Mouse (Mus musculus) embryonic facial prominence, embryonic 13.5 days (tissue): ENCODE data around the gene Tmprss11a. TPM values are rescaled to one million over a fixed set of nuclear protein-coding genes. Genes with fewer than 3 reads are reported as not detected.

ENCODE experiments used
- ATAC-seq: fragments of 200-750 bp; cut with Nextera tagmentation; 2 replicates; pipeline ENCODE4 v1.8.0; 2017; ENCODE audit warnings: low read depth; ENCODE audit not compliant: insufficient number of reproducible peaks, insufficient read depth, low FRiP score, low TSS enrichment
- H3K27ac ChIP-seq: fragments of 300-500 bp; sonication (generic); 2 replicates; pipeline ENCODE4 v1.5.1; 2015; ENCODE audit warnings: moderate library complexity, mild to moderate bottlenecking, inconsistent platforms
- H3K27me3 ChIP-seq: fragments of 300-500 bp; sonication (generic); 2 replicates; pipeline ENCODE4 v1.6.1; 2015; ENCODE audit warnings: mild to moderate bottlenecking, inconsistent platforms
- H3K36me3 ChIP-seq: fragments of 300-500 bp; sonication (generic); 2 replicates; pipeline ENCODE4 v1.6.1; 2015; ENCODE audit warnings: mild to moderate bottlenecking, inconsistent platforms
- H3K4me1 ChIP-seq: fragments of 300-500 bp; sonication (generic); 2 replicates; pipeline ENCODE4 v1.6.1; 2015; ENCODE audit warnings: inconsistent platforms
- H3K4me2 ChIP-seq: fragments of 300-500 bp; sonication (generic); 2 replicates; pipeline ENCODE4 v1.6.1; 2015; ENCODE audit warnings: moderate library complexity, mild to moderate bottlenecking, inconsistent platforms
- H3K4me3 ChIP-seq: fragments of 300-500 bp; sonication (generic); 2 replicates; pipeline ENCODE4 v1.5.1; 2015; ENCODE audit warnings: mild to moderate bottlenecking, inconsistent platforms
- H3K9ac ChIP-seq: fragments of 300-500 bp; sonication (generic); 2 replicates; pipeline ENCODE4 v1.6.1; 2015; ENCODE audit warnings: mild to moderate bottlenecking, inconsistent platforms
- H3K9me3 ChIP-seq: fragments of 300-500 bp; sonication (generic); 2 replicates; pipeline ENCODE4 v1.6.1; 2016; ENCODE audit warnings: inconsistent platforms
- WGBS: fragments of 180-500 bp; shearing (Covaris S2); methylation state at CpG from one replicate; pipeline ENCODE4 v1.1.7; 2015; ENCODE audit warnings: mixed read lengths; 5-methylcytosine and 5-hydroxymethylcytosine counted together
- polyA plus RNA-seq: library from polyadenylated mRNA; unstranded; fragments of >200 nt; fragmentation: Nextera tagmentation; extraction: Ambion mirVana; gene quantifications from 2 replicates; pipeline ENCODE4 v1.2.1, GENCODE M21; 2015

Gene Tmprss11a
- polyA plus RNA-seq, 1 experiment from 2014 or later: 0.69 TPM

DNA sequence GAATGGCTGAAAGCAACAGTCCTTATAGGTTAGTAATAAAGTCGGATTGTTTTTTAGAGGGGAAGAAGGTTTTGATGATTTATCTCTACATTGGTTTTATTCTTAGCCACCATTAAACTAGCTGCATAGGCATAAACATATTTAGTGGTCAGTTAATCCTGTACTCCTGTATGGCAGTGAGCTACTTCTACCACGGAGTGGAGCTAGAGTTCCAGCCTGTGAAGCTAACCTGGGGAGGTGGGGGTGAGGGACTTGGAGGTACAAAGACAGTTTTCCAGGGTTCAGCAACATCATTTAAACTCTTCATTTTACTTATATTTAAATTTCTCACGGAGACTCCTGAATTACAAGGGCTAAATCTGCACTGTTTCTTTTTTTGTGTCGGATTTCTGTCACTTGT, 49.3 kb downstream of the Tmprss11a start:
- WGBS: 20% methylated on average over 4 of the region's 4 CpGs
- no peak for ATAC-seq

DNA sequence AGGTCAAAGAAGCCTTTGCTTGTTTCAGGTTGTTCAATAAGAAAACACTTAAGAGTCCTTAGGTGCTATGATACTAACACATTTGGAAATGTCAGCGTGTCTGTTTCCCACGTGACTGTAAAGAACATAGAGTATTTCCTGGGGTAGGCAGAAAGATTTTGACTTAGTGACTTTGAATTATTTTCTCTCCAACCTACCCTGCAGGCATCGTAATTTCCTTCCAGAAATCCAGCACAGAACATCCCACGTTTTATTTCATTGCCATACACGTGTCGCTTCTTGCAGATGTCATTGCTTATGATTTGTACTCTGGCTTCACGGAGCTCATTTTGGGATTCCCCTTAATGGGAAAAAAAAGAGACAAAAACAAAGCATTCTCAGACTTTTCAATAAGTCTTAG, 54.5 kb downstream of the Tmprss11a start:
- Histone ChIP-seq H3K9ac (no peak overlapping the region), H3K27me3 (no peaks in the 10 kb centered on the region), H3K4me3 (no peak overlapping the region), H3K9me3 (no peaks in the 10 kb centered on the region), H3K4me2 (no peak overlapping the region), H3K27ac (no peak overlapping the region), H3K36me3 (no peaks in the 10 kb centered on the region), H3K4me1 (no peaks in the 10 kb centered on the region)
- no peak for ATAC-seq
- 68% methylated on average over 7 of the region's 7 CpGs for WGBS

More for the DNA sequence above, 49.3 kb downstream of the Tmprss11a start:
- no peak overlapping the region for H3K9ac ChIP-seq
- no peak overlapping the region for H3K27ac ChIP-seq
- H3K4me2 ChIP-seq: no peak overlapping the region
- H3K4me3 ChIP-seq: no peak overlapping the region
- no peaks in the 10 kb centered on the region for H3K36me3 ChIP-seq
- H3K9me3 ChIP-seq: no peaks in the 10 kb centered on the region
- H3K27me3 ChIP-seq: no peaks in the 10 kb centered on the region
- H3K4me1 ChIP-seq: peaks cover 12% of the 10 kb centered on the region

DNA sequence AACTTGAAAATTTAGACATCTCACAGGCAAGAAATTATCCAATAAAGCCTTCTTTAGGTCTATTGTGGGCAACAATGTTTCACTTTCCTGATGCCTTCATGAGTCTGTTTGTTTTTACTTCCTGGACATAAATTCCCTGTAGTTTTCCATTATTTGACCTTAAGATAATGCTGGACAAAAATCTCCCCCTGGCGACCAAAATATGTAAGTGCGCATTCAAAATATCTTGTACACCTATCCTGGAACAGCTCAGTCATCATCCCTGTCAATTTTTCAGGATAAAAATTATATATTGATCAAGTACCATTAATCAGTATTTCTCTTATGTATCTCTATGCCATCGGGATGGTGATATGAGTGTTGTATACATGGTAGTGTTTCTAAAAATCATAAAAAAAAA, 58.0 kb downstream of the Tmprss11a start:
- no peak overlapping the region for H3K27ac ChIP-seq
- no peak overlapping the region for H3K9ac ChIP-seq
- H3K4me3 ChIP-seq: no peak overlapping the region
- no peak for ATAC-seq
- no peaks in the 10 kb centered on the region for H3K4me1 ChIP-seq
- 28% methylated on average over 3 of the region's 3 CpGs for WGBS
- no peaks in the 10 kb centered on the region for H3K27me3 ChIP-seq
- H3K9me3 ChIP-seq: no peaks in the 10 kb centered on the region
- no peaks in the 10 kb centered on the region for H3K36me3 ChIP-seq
- H3K4me2 ChIP-seq: no peak overlapping the region

DNA sequence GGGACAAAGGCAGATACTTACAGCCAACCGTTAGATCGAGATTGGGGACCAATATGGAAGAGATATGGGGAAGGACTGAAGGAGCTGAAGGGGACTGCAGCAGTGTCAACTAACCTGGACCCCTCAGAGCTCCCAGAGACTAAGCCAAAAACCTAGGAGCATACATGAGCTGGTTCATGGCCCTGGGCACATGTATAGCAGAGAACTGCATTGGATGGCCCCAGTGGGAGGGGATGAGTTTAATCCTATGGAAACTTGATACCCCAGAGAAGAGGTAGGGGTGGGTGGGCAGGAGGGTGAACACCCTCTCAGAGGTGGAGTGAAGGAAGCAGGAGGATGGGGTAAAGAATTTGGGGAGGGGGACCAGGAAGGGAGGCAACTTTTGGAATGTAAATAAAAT, 60.8 kb downstream of the Tmprss11a start:
- H3K27me3 ChIP-seq: no peaks in the 10 kb centered on the region
- no peak overlapping the region for H3K27ac ChIP-seq
- no peaks in the 10 kb centered on the region for H3K4me1 ChIP-seq
- H3K36me3 ChIP-seq: no peaks in the 10 kb centered on the region
- H3K9me3 ChIP-seq: no peaks in the 10 kb centered on the region
- ATAC-seq: no peak
- H3K4me3 ChIP-seq: no peak overlapping the region
- no peak overlapping the region for H3K4me2 ChIP-seq
- WGBS: 91% methylated on average over 2 of the region's 2 CpGs
- no peak overlapping the region for H3K9ac ChIP-seq

- Histone ChIP-seq H3K9ac (no peak overlapping the region), H3K4me1 (no peaks in the 10 kb centered on the region), H3K27ac (no peak overlapping the region), H3K4me2 (no peak overlapping the region), H3K36me3 (no peaks in the 10 kb centered on the region), H3K4me3 (no peak overlapping the region), H3K27me3 (no peaks in the 10 kb centered on the region), H3K9me3 (no peaks in the 10 kb centered on the region)
- WGBS: 82% methylated on average over 3 of the region's 3 CpGs
- no peak for ATAC-seq
These were observed 61.6 kb downstream of the Tmprss11a start for GRCm38 (mm10) chr5:86407191-86407590.

GRCm38 (mm10) chr5:86373320-86373719, 95.5 kb downstream of the Tmprss11a start, which contains the start of gene Tmprss11d:
Gene Tmprss11d, minus strand, starts transcription at chr5:86373420.
- no peak within 1 kb of the TSS for H3K9ac ChIP-seq
- H3K4me3 ChIP-seq: no peak within 1 kb of the TSS
- no peaks in the 10 kb centered on the region for H3K4me1 ChIP-seq
- H3K9me3 ChIP-seq: no peaks in the 10 kb centered on the region
- H3K27me3 ChIP-seq: no peaks in the 10 kb centered on the region
- no peaks in the 10 kb centered on the region for H3K36me3 ChIP-seq
- ATAC-seq: no peak
- 66% methylated on average over 3 of the region's 3 CpGs for WGBS
- no peak within 1 kb of the TSS for H3K4me2 ChIP-seq
- no peak within 1 kb of the TSS for H3K27ac ChIP-seq

Other genes starting within 250 kb of the Tmprss11a start
- gene Tmprss11c, start 179.7 kb downstream of the Tmprss11a start, polyA plus RNA-seq: not detected in 2 replicates
- 0.77 and 1.3 TPM in 2 replicates for gene Tmprss11d, start 95.6 kb downstream of the Tmprss11a start, polyA plus RNA-seq
- 0.11 and 0.37 TPM in 2 replicates for gene Tmprss11g, start 49.6 kb upstream of the Tmprss11a start, polyA plus RNA-seq
- 0.08 and 0.28 TPM in 2 replicates for gene Tmprss11f, start 163.4 kb upstream of the Tmprss11a start, polyA plus RNA-seq
- gene Tmprss11b, start 207.4 kb upstream of the Tmprss11a start, polyA plus RNA-seq: 0.65 and 0.72 TPM in 2 replicates